Mouse (Mus musculus) stomach, postnatal 0 days (tissue): Measurements from ENCODE around the gene Tsga10. TPM values are rescaled to one million over a fixed set of nuclear protein-coding genes. Genes with fewer than 3 reads are reported as not detected.

Source experiments
- ATAC-seq: fragments of 200-750 bp; cut with Nextera tagmentation; 2 replicates; pipeline ENCODE4 v1.8.0; 2017; ENCODE audit not compliant: low FRiP score, low TSS enrichment
- DNase-seq: peaks from one replicate; pipeline ENCODE4 v3.0.0-alpha.2; 2016; ENCODE audit warnings: low spot score
- H3K27ac ChIP-seq: fragments of 300-500 bp; sonication (generic); replicated peaks from 2 replicates; pipeline ENCODE4 v1.5.1; 2014; ENCODE audit warnings: mild to moderate bottlenecking, control low read depth
- H3K27me3 ChIP-seq: fragments of 300-500 bp; sonication (generic); 2 replicates; pipeline ENCODE4 v1.6.1; 2014; ENCODE audit warnings: low read length; ENCODE audit not compliant: control insufficient read depth, insufficient read depth
- H3K36me3 ChIP-seq: fragments of 300-500 bp; sonication (generic); 2 replicates; pipeline ENCODE4 v1.6.1; 2014; ENCODE audit warnings: low read length, mixed read lengths; ENCODE audit not compliant: control insufficient read depth, insufficient read depth
- H3K4me1 ChIP-seq: fragments of 300-500 bp; sonication (generic); replicated peaks from 2 replicates; pipeline ENCODE4 v1.6.1; 2014; ENCODE audit warnings: antibody characterized with exemption; ENCODE audit not compliant: control insufficient read depth, insufficient read depth
- H3K4me2 ChIP-seq: fragments of 300-500 bp; sonication (generic); replicated peaks from 2 replicates; pipeline ENCODE4 v1.6.1; 2014; ENCODE audit warnings: low read depth, mild to moderate bottlenecking, control low read depth, moderate library complexity
- H3K4me3 ChIP-seq: fragments of 300-500 bp; sonication (generic); 2 replicates; pipeline ENCODE4 v1.5.1; 2014; ENCODE audit warnings: low read depth, low read length, control low read depth
- H3K9ac ChIP-seq: fragments of 300-500 bp; sonication (generic); 2 replicates; pipeline ENCODE4 v1.6.1; 2014; ENCODE audit warnings: mild to moderate bottlenecking, low read length, control low read depth, mixed read lengths
- H3K9me3 ChIP-seq: fragments of 300-500 bp; sonication (generic); 2 replicates; pipeline ENCODE4 v1.6.1; 2016; ENCODE audit warnings: low read length; ENCODE audit not compliant: control insufficient read depth
- CTCF ChIP-seq: IDR thresholded peaks from 2 replicates; pipeline ENCODE4 v1.5.1; 2016; ENCODE audit warnings: antibody characterized with exemption, low read depth, mild to moderate bottlenecking, moderate library complexity
- EP300 ChIP-seq: optimal IDR thresholded peaks from 2 replicates; pipeline ENCODE3; 2016; ENCODE audit warnings: antibody characterized with exemption
- WGBS: fragments of 180-500 bp; shearing (Covaris S2); extraction: QIAGEN DNeasy Blood & Tissue Kit; methylation state at CpG from one replicate; pipeline ENCODE4 v1.1.7; 2014; 5-methylcytosine and 5-hydroxymethylcytosine counted together
- polyA plus RNA-seq: library from polyadenylated mRNA; unstranded; fragments of >200 nt; fragmentation: Nextera tagmentation; extraction: Ambion mirVana; gene quantifications from 2 replicates; pipeline ENCODE4 v1.2.1, GENCODE M21; 2015

The Tsga10 gene
- polyA plus RNA-seq, 1 experiment from 2014 or later = 2.1 TPM

GRCm38 (mm10) chr1:37891400-37891799 is 25.2 kb upstream of the Tsga10 start:
- Histone ChIP-seq H3K9me3 (no peaks in the 10 kb centered on the region), H3K4me3 (peak overlapping the region; percentile 70; the same call in 1 of the 2 replicates), H3K4me2 (peak overlapping the region; percentile 81), H3K27me3 (no peaks in the 10 kb centered on the region), H3K4me1 (no peaks in the 10 kb centered on the region; the same call in 1 of the 2 replicates), H3K27ac (no peak overlapping the region), H3K9ac (no peak overlapping the region), H3K36me3 (0 out of 2 replicates have a peak, but pooled peaks cover 2% of the 10 kb centered on the region)
- WGBS = 53% methylated on average over 3 of the region's 3 CpGs
- no peak for DNase-seq
- ATAC-seq = no peak
- TF ChIP-seq CTCF = peak; percentile 66
- TF ChIP-seq EP300 = no peak

GRCm38 (mm10) chr1:37890025-37890652 is 23.9 kb upstream of the Tsga10 start, which contains the start of the genes Mitd1 and Mrpl30:
Mitd1 (minus strand) TSS chr1:37890411.
Mrpl30 (plus strand) TSS chr1:37890477.
- ATAC-seq = peak; percentile 92
- H3K4me3 ChIP-seq = peak within 1 kb of the TSS; percentile 70
- peak; percentile 92 for DNase-seq
- WGBS = under 1% methylated on average over 41 of the region's 41 CpGs
- no peaks in the 10 kb centered on the region for H3K9me3 ChIP-seq
- TF ChIP-seq CTCF (peak; percentile 8; the same call in 1 of the 2 replicates), EP300 (peak; percentile 77)
- no peaks in the 10 kb centered on the region for H3K27me3 ChIP-seq
- no peaks in the 10 kb centered on the region; the same call in 1 of the 2 replicates for H3K4me1 ChIP-seq
- H3K36me3 ChIP-seq = 0 out of 2 replicates have a peak, but pooled peaks cover 2% of the 10 kb centered on the region
- H3K4me2 ChIP-seq = peak within 1 kb of the TSS; percentile 81
- H3K9ac ChIP-seq = peak within 1 kb of the TSS; percentile 59
- H3K27ac ChIP-seq = peak within 1 kb of the TSS; percentile 86

- H3K4me3 ChIP-seq = peak overlapping the region; percentile 70
Observed at GRCm38 (mm10) chr1:37889206-37889605, 23.0 kb upstream of the Tsga10 start.

GRCm38 (mm10) chr1:37884451-37884850 is 18.2 kb upstream of the Tsga10 start:
- no peaks in the 10 kb centered on the region for H3K9me3 ChIP-seq
- no peak overlapping the region for H3K4me2 ChIP-seq
- H3K4me3 ChIP-seq = no peak overlapping the region
- H3K27me3 ChIP-seq = no peaks in the 10 kb centered on the region
- H3K36me3 ChIP-seq = peaks cover 6% of the 10 kb centered on the region; the same call in 1 of the 2 replicates
- TF ChIP-seq EP300 (no peak), CTCF (no peak)
- WGBS = 74% methylated on average over 4 of the region's 4 CpGs
- DNase-seq (no peak), ATAC-seq (no peak)
- no peak overlapping the region for H3K9ac ChIP-seq
- H3K4me1 ChIP-seq = no peaks in the 10 kb centered on the region; the same call in 1 of the 2 replicates
- H3K27ac ChIP-seq = no peak overlapping the region

More at GRCm38 (mm10) chr1:37889206-37889605, 23.0 kb upstream of the Tsga10 start:
- peak overlapping the region; percentile 86; the same call in 1 of the 2 replicates for H3K27ac ChIP-seq
- peak overlapping the region; percentile 81 for H3K4me2 ChIP-seq
- ATAC-seq (no peak), DNase-seq (no peak)
- no peaks in the 10 kb centered on the region for H3K27me3 ChIP-seq
- no peak for TF ChIP-seq EP300
- TF ChIP-seq CTCF = no peak
- H3K4me1 ChIP-seq = no peaks in the 10 kb centered on the region; the same call in 1 of the 2 replicates
- H3K36me3 ChIP-seq = no peaks in the 10 kb centered on the region
- WGBS = 76% methylated on average over 7 of the region's 7 CpGs
- H3K9me3 ChIP-seq = no peaks in the 10 kb centered on the region
- H3K9ac ChIP-seq = peak overlapping the region; percentile 59

- H3K4me3 ChIP-seq = no peak overlapping the region
- 88% methylated on average over 4 of the region's 4 CpGs for whole genome bisulfite sequencing
- H3K4me1 ChIP-seq = no peaks in the 10 kb centered on the region
- TF ChIP-seq CTCF (no peak), EP300 (no peak)
- no peaks in the 10 kb centered on the region for H3K9me3 ChIP-seq
- no peak overlapping the region for H3K9ac ChIP-seq
- H3K36me3 ChIP-seq = peaks cover 6% of the 10 kb centered on the region; the same call in 1 of the 2 replicates
- H3K27ac ChIP-seq = no peak overlapping the region
- ATAC-seq = no peak
- H3K4me2 ChIP-seq = no peak overlapping the region
- no peak for DNase-seq
- H3K27me3 ChIP-seq = no peaks in the 10 kb centered on the region
Observed at GRCm38 (mm10) chr1:37883411-37883810, 17.2 kb upstream of the Tsga10 start.
